Mouse (Mus musculus) cerebellum, adult 9-11 months (tissue): ENCODE data around the gene Tmprss11g.
A peak's percentile ranks its signal among the peaks of the same experiment; 100 is the strongest.

ENCODE experiments used
- DNase-seq: peaks from one replicate; pipeline ENCODE4 v3.0.0; 2022

The Tmprss11g gene

GRCm38 (mm10) chr5:86518500-86518899, at the start of gene Tmprss11g:
TSS of gene Tmprss11g (minus strand) at chr5:86518600.
- DNase-seq: no peak

GRCm38 (mm10) chr5:86546693-86547092, 28.3 kb upstream of the Tmprss11g start:
- no peak for DNase-seq

- no peak for DNase-seq
Observed at GRCm38 (mm10) chr5:86540601-86541000, 22.2 kb upstream of the Tmprss11g start.

- no peak for DNase-seq
Observed at GRCm38 (mm10) chr5:86528725-86529124, 10.3 kb upstream of the Tmprss11g start.

- no peak for DNase-seq
Observed at GRCm38 (mm10) chr5:86511538-86511937, 6.9 kb downstream of the Tmprss11g start.

- peak; percentile 28 for DNase-seq
Observed at GRCm38 (mm10) chr5:86493453-86493852, 24.9 kb downstream of the Tmprss11g start.

GRCm38 (mm10) chr5:86482562-86482961, 35.8 kb downstream of the Tmprss11g start:
- no peak for DNase-seq

GRCm38 (mm10) chr5:86482031-86482430, 36.4 kb downstream of the Tmprss11g start:
- DNase-seq: no peak

GRCm38 (mm10) chr5:86473859-86474258, 44.5 kb downstream of the Tmprss11g start:
- no peak for DNase-seq

- DNase-seq: no peak
Observed at GRCm38 (mm10) chr5:86468890-86469289, 49.5 kb downstream of the Tmprss11g start, which contains the start of gene Tmprss11a. TSS of gene Tmprss11a (minus strand) at chr5:86468990.

GRCm38 (mm10) chr5:86439306-86439705, 79.1 kb downstream of the Tmprss11g start:
- no peak for DNase-seq

- no peak for DNase-seq
Observed at GRCm38 (mm10) chr5:86438548-86438947, 79.9 kb downstream of the Tmprss11g start.
